Mouse (Mus musculus) stomach, postnatal 0 days (tissue): ENCODE data around the gene Cited2. TPM values are rescaled to one million over a fixed set of nuclear protein-coding genes. Genes with fewer than 3 reads are reported as not detected.

ENCODE experiments used
- ATAC-seq: fragments of 200-750 bp; cut with Nextera tagmentation; 2 replicates; pipeline ENCODE4 v1.8.0; 2017; ENCODE audit not compliant: low FRiP score, low TSS enrichment
- DNase-seq: peaks from one replicate; pipeline ENCODE4 v3.0.0-alpha.2; 2016; ENCODE audit warnings: low spot score
- H3K27ac ChIP-seq: fragments of 300-500 bp; sonication (generic); replicated peaks from 2 replicates; pipeline ENCODE4 v1.5.1; 2014; ENCODE audit warnings: mild to moderate bottlenecking, control low read depth
- H3K27me3 ChIP-seq: fragments of 300-500 bp; sonication (generic); 2 replicates; pipeline ENCODE4 v1.6.1; 2014; ENCODE audit warnings: low read length; ENCODE audit not compliant: control insufficient read depth, insufficient read depth
- H3K36me3 ChIP-seq: fragments of 300-500 bp; sonication (generic); 2 replicates; pipeline ENCODE4 v1.6.1; 2014; ENCODE audit warnings: low read length, mixed read lengths; ENCODE audit not compliant: control insufficient read depth, insufficient read depth
- H3K4me1 ChIP-seq: fragments of 300-500 bp; sonication (generic); replicated peaks from 2 replicates; pipeline ENCODE4 v1.6.1; 2014; ENCODE audit warnings: antibody characterized with exemption; ENCODE audit not compliant: control insufficient read depth, insufficient read depth
- H3K4me2 ChIP-seq: fragments of 300-500 bp; sonication (generic); replicated peaks from 2 replicates; pipeline ENCODE4 v1.6.1; 2014; ENCODE audit warnings: low read depth, mild to moderate bottlenecking, control low read depth, moderate library complexity
- H3K4me3 ChIP-seq: fragments of 300-500 bp; sonication (generic); 2 replicates; pipeline ENCODE4 v1.5.1; 2014; ENCODE audit warnings: low read depth, low read length, control low read depth
- H3K9ac ChIP-seq: fragments of 300-500 bp; sonication (generic); 2 replicates; pipeline ENCODE4 v1.6.1; 2014; ENCODE audit warnings: mild to moderate bottlenecking, low read length, control low read depth, mixed read lengths
- H3K9me3 ChIP-seq: fragments of 300-500 bp; sonication (generic); 2 replicates; pipeline ENCODE4 v1.6.1; 2016; ENCODE audit warnings: low read length; ENCODE audit not compliant: control insufficient read depth
- CTCF ChIP-seq: IDR thresholded peaks from 2 replicates; pipeline ENCODE4 v1.5.1; 2016; ENCODE audit warnings: antibody characterized with exemption, low read depth, mild to moderate bottlenecking, moderate library complexity
- EP300 ChIP-seq: optimal IDR thresholded peaks from 2 replicates; pipeline ENCODE3; 2016; ENCODE audit warnings: antibody characterized with exemption
- WGBS: fragments of 180-500 bp; shearing (Covaris S2); extraction: QIAGEN DNeasy Blood & Tissue Kit; methylation state at CpG from one replicate; pipeline ENCODE4 v1.1.7; 2014; 5-methylcytosine and 5-hydroxymethylcytosine counted together
- polyA plus RNA-seq: library from polyadenylated mRNA; unstranded; fragments of >200 nt; fragmentation: Nextera tagmentation; extraction: Ambion mirVana; gene quantifications from 2 replicates; pipeline ENCODE4 v1.2.1, GENCODE M21; 2015

The Cited2 gene
- polyA plus RNA-seq: 33.0 and 33.7 TPM in 2 replicates

- Histone ChIP-seq H3K27ac (peak within 1 kb of the TSS; percentile 98), H3K9ac (peak within 1 kb of the TSS; percentile 93), H3K4me3 (peak within 1 kb of the TSS; percentile 95), H3K36me3 (no peaks in the 10 kb centered on the region), H3K9me3 (no peaks in the 10 kb centered on the region), H3K4me1 (no peaks in the 10 kb centered on the region; the same call in 1 of the 2 replicates), H3K27me3 (no peaks in the 10 kb centered on the region), H3K4me2 (peak within 1 kb of the TSS; percentile 84)
- under 1% methylated on average over 55 of the region's 55 CpGs for WGBS
- TF ChIP-seq CTCF (peak; percentile 72), EP300 (no peak)
- ATAC-seq (peak; percentile 84), DNase-seq (peak; percentile 98)
Measured at GRCm38 (mm10) chr10:17722653-17723410, at the start of gene Cited2. TSS of gene Cited2 (plus strand) at chr10:17723218.

DNA sequence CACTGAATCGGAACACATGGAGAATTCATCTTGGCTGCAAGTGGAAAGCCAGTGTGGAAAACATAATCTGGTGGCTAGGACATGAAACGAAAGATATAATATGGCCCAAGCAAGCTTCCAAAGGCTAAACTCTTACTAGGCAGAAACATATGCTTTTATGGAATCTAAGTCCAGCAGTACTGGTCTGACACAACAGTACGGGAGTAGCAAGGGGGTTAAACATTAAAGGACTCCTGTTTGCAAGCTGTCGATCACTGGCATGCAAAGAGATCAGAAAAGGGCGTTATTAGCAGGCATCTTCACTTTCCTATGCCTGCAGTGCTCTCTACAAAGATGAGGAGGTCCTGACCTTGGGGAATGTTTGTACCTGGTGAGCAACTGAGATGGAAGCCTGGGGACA lies 48.6 kb upstream of the Cited2 start:
- DNase-seq: no peak
- WGBS: 70% methylated on average over 5 of the region's 5 CpGs
- H3K4me1 ChIP-seq: no peaks in the 10 kb centered on the region
- no peak for ATAC-seq
- no peaks in the 10 kb centered on the region for H3K27me3 ChIP-seq
- H3K27ac ChIP-seq: no peak overlapping the region
- TF ChIP-seq EP300: no peak
- TF ChIP-seq CTCF: no peak
- H3K4me2 ChIP-seq: no peak overlapping the region
- H3K4me3 ChIP-seq: no peak overlapping the region
- H3K9ac ChIP-seq: no peak overlapping the region
- H3K36me3 ChIP-seq: no peaks in the 10 kb centered on the region
- H3K9me3 ChIP-seq: no peaks in the 10 kb centered on the region

- WGBS: 87% methylated on average over 2 of the region's 2 CpGs
- H3K9me3 ChIP-seq: no peaks in the 10 kb centered on the region
- H3K4me3 ChIP-seq: no peak overlapping the region
- TF ChIP-seq CTCF (no peak), EP300 (no peak)
- no peak overlapping the region for H3K4me2 ChIP-seq
- no peak overlapping the region for H3K27ac ChIP-seq
- no peaks in the 10 kb centered on the region for H3K4me1 ChIP-seq
- H3K9ac ChIP-seq: no peak overlapping the region
- H3K36me3 ChIP-seq: no peaks in the 10 kb centered on the region
- DNase-seq (no peak), ATAC-seq (no peak)
- no peaks in the 10 kb centered on the region for H3K27me3 ChIP-seq
Measured at GRCm38 (mm10) chr10:17674869-17675268, 48.1 kb upstream of the Cited2 start.

GRCm38 (mm10) chr10:17676464-17676863 lies 46.6 kb upstream of the Cited2 start:
- Histone ChIP-seq H3K27ac (no peak overlapping the region), H3K4me1 (no peaks in the 10 kb centered on the region), H3K4me2 (no peak overlapping the region), H3K4me3 (no peak overlapping the region), H3K9me3 (no peaks in the 10 kb centered on the region), H3K27me3 (no peaks in the 10 kb centered on the region), H3K36me3 (no peaks in the 10 kb centered on the region), H3K9ac (no peak overlapping the region)
- TF ChIP-seq EP300: no peak
- no peak for TF ChIP-seq CTCF
- WGBS: 81% methylated on average over 3 of the region's 3 CpGs
- DNase-seq (no peak), ATAC-seq (no peak)

- ATAC-seq (no peak), DNase-seq (no peak)
- Histone ChIP-seq H3K9me3 (no peaks in the 10 kb centered on the region), H3K4me2 (no peak overlapping the region), H3K27ac (no peak overlapping the region), H3K27me3 (no peaks in the 10 kb centered on the region), H3K4me3 (no peak overlapping the region), H3K9ac (no peak overlapping the region), H3K36me3 (no peaks in the 10 kb centered on the region), H3K4me1 (no peaks in the 10 kb centered on the region)
- no peak for TF ChIP-seq CTCF
- no peak for TF ChIP-seq EP300
- WGBS: 48% methylated on average over 4 of the region's 4 CpGs
Measured at GRCm38 (mm10) chr10:17677308-17677707, 45.7 kb upstream of the Cited2 start.
